Mouse (Mus musculus) urinary bladder, postnatal 36 days (tissue): ENCODE measurements at regions not wholly inside any gene's neighbourhood (a gene's known extent, or its start where the extent isn't known, plus 50 kb on each side); places are given as distances from the start of the nearest gene placed in this dataset.

ENCODE experiments used
- DNase-seq, 2 experiments: peaks; one replicate each; pipeline ENCODE4 v3.0.0; 2022; ENCODE audit warnings: low spot score in 2 of 2, mixed read lengths in 1 of 2

GRCm38 (mm10) chr10:70819951-70820350 is 164.2 kb upstream of the Phyhipl start:
- DNase-seq: no peak

- DNase-seq: peak in 1 of 2 experiments; percentile 5
Observed at GRCm38 (mm10) chr10:70814354-70815131, 158.8 kb upstream of the Phyhipl start.

DNA sequence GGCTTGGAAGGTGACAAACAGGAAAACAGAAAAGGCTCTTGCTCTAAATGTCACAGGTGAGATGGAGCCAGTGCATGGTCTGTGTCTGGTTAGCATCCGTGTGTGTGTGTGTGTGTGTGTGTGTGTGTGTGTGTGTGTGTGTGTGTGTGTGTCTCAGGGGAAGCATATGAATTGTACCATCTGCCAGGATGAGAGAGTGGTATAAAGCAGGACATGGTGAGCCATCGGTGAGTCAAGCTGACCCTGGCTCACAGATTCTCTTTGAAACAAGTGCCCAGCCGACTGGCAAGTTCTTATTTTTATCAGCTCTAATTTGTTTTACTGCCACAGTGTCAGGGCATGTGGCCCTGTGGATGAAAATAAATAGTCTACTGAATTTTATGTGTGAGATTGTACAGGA is 153.6 kb upstream of the Phyhipl start:
- no peak for DNase-seq

DNA sequence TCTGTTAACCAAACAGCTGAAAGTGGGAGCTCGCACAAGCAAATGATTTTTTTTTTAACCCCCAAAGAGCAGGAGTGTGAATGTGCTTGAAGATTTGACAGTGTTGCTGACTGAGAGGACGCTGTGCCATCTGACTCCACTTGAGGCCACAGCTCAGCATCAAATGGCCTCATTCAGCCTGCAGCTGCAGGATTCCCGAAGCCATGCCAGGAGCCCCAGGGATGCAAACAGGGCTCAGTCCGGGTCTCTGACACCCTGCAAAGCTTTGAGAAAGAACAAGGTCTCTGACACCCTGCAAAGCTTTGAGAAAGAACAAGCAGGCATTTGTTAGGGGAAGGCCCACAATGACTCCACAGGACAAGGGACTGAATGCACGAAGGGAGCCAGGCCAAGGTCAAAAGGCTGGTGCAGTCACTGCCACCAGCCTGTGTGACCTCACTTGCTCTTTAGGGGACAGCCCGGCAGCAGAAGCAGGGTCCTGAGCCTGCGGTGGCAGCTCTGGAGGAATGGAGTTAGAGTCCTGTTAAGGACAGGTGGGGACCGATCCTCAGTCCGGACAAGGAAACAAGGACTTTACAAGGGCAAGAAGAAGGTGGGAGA is 151.1 kb upstream of the Phyhipl start:
- no peak for DNase-seq

DNA sequence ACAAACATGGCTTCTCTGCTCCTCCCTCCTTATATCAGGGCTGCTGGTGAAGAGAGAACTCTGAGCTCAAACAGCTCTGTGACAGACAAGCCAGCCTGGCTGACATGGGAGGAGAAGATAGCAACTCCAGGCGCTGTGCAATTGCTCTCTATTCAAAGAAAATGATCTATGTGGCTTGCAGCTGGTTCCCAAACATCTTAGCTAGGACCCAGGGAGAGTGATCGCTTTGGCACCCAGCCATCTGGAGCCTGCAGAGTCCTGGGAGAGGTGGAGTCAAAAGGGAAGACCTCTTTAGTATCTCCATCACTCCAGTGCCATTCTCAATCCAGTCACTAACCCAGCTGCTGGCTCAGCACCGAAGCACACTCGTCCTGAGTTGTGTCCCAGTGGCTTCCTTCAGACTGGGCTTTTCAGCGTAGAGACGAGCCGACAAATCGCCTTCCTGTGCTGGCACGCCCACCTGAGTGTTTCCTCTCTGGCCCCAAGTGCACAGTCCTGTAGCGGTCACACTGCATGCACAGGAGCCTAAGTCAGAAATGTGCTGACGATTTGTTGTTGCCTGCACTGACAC is 145.1 kb upstream of the Phyhipl start:
- no peak for DNase-seq

- DNase-seq: no peak
Observed at GRCm38 (mm10) chr10:70799906-70800305, 144.1 kb upstream of the Phyhipl start.

GRCm38 (mm10) chr10:70799191-70799742 is 143.5 kb upstream of the Phyhipl start:
- DNase-seq: peak in 1 of 2 experiments; percentile 67

DNA sequence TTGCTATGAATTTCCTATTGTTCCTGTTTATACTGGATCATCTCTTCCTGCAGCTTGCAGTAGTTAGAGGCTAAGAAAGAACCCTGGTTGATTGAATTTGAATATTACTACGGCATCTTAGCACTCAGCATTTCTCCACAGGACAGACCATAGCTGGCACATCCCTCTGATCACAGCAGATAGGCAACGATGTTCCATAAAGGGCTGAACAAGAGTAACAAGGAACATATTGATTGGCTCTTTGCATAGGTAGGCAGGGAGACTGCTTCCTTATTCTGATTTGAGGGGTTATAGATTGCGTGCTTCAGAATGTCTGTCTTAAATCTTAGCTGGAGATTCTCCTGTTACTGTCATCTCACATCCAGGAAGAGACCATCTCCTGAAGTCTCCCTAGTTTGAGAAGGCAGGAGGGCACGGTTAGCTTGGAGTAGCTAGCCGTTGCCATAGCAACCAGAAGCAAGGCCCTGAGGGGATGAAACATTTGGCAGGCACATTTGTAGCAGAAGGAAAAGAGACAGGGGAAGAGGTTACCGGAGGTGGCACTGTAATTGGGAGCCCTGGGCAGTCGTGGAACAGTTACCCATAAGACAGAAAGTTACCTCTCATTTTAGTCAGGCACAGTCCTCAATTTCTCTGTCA is 133.2 kb upstream of the Phyhipl start:
- no peak for DNase-seq

- DNase-seq: no peak
Observed at GRCm38 (mm10) chr10:70781036-70781435, 125.3 kb upstream of the Phyhipl start.

- DNase-seq: no peak
Observed at GRCm38 (mm10) chr10:70778596-70778995, 122.8 kb upstream of the Phyhipl start.

- DNase-seq: no peak
Observed at GRCm38 (mm10) chr10:70774571-70774970, 118.8 kb upstream of the Phyhipl start.

DNA sequence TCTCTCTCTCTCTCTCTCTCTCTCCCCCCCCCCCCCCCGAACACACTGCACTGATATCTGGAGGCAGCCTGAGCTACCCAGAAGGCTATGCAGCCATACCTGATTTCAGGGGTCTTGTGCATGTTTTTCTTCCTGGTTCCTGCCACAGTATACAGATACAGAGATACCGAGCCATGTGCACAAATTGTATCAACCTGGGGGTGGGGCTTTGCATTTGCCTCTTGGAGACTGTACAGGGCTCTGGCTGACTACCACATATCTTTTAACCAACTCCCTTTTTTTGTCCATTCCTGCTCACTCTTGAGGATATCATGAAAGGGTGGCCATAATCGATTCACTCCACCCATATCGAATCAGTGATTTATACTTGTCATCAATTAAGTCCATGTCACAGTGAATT is 118.4 kb upstream of the Phyhipl start:
- no peak for DNase-seq

- no peak for DNase-seq
Observed at GRCm38 (mm10) chr10:70767461-70767860, 111.7 kb upstream of the Phyhipl start.

GRCm38 (mm10) chr10:70766869-70767268 is 111.1 kb upstream of the Phyhipl start:
- DNase-seq: no peak

- DNase-seq: no peak
Observed at GRCm38 (mm10) chr10:70766450-70766849, 110.7 kb upstream of the Phyhipl start.

DNA sequence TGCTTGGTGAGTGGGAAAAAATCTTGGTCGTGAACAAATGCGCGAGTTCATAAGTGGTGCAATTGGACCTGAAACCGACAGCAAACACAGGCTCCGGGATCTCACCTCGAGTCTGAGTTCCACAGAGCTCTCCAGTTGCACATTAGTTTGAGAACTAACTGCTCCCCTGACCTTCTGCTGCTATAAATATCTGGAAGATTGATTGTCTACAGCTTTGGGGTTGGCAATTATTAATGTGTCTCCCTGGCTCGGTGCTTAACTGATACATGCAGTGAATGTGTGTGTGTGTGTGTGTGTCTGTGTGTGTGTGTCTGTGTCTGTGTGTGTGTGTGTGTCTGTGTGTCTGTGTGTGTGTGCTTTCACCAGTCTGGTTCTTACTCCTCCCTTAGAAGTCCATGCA is 107.4 kb upstream of the Phyhipl start:
- DNase-seq: no peak

DNA sequence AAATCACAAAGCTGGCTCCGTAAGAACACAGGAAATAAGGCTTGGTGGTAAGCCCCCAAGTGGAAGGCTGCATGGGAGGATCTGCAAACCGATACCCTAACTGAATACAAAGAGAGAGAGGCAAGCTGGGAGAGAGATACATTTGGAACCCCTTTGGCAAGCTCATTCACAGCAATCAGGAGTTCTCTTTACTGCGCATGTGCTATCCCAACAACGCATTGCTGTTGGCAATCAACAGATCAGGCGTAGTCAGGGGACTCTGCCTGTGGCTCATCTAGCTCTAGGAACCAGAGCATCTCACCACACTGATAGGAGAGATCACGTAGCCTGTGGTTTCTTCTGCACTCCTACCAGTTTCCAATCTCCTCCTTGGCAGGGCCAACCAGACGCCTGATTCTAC is 103.9 kb upstream of the Phyhipl start:
- DNase-seq: no peak

- DNase-seq: no peak
Observed at GRCm38 (mm10) chr10:70751771-70752170, 96.0 kb upstream of the Phyhipl start.

DNA sequence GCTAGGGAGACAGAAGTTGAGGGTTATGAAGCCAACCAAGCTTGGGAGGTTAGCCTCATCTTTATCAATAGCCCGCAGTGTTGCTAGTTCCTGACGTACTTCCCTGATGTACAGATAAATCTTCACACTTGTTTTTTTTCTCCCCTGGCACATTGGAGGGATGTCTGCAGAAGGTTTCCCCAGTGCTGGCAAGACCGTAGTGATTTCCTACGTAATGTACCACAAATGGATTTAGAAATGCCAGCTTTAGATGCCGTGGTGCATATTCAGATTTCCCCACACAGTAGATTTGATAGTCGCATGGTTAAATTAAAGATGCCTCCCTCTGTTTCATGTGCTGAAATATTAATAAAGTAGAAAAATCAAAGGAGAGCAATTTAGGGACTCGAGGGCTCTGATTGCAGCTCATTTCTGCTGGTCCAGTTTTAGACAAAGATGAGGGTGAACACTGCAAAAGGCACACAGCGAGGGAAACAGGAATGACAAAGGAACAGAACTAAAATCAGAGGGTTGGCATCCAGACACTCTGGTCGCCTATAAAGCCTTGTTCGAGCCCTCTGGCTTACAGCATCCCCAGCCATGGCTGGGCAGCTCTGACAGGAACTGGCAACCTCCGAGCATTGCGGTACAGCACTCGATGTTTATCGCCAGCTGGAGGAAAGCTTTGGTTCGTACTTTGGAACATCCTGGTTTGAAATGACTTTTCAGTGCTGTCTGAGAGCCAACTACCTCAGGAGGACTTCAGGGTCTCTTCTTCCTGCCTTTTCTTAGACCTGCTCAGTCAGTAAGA is 94.8 kb upstream of the Phyhipl start:
- no peak for DNase-seq

- no peak for DNase-seq
Observed at GRCm38 (mm10) chr10:70746612-70747011, 90.8 kb upstream of the Phyhipl start.

DNA sequence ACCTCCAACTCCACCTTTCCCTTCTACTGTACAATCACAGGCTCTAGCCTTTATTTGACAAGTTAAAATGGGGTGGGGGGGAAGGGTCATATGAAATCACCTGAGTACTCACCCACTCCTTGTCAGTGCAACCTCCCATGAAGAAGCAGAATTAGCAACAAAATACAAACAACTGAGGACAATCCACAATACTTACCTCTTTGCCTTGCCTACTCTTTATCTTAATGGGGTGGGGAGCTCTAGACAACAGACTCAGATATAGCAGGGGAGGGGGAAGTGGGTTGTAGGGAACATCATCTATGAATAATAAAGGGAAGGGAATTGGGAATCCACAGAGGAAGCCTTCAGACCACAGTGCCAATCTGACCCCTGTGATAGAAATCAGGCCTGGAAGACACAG is 86.1 kb upstream of the Phyhipl start:
- DNase-seq: no peak

GRCm38 (mm10) chr10:70740095-70740494 is 84.3 kb upstream of the Phyhipl start:
- no peak for DNase-seq
